Mouse (Mus musculus) embryonic facial prominence, embryonic 11.5 days (tissue): ENCODE results near the gene Papolb. TPM values are rescaled to one million over a fixed set of nuclear protein-coding genes. Genes with fewer than 3 reads are reported as not detected.

Experiments
- ATAC-seq: fragments of 200-750 bp; cut with Nextera tagmentation; replicated peaks from 2 replicates; pipeline ENCODE4 v1.8.0; 2017; ENCODE audit warnings: low read depth; ENCODE audit not compliant: insufficient number of reproducible peaks, low FRiP score, low TSS enrichment
- DNase-seq: peaks from one replicate; pipeline ENCODE4 v3.0.0-alpha.2; 2015; ENCODE audit warnings: low spot score
- H3K27ac ChIP-seq: fragments of 300-500 bp; sonication (generic); replicated peaks from 2 replicates; pipeline ENCODE4 v1.5.1; 2014; ENCODE audit warnings: mild to moderate bottlenecking, low read depth, low read length, control low read depth
- H3K27me3 ChIP-seq: fragments of 300-500 bp; sonication (generic); 2 replicates; pipeline ENCODE4 v1.6.1; 2014; ENCODE audit warnings: mild to moderate bottlenecking, low read length, moderate library complexity, mixed read lengths; ENCODE audit not compliant: control insufficient read depth, insufficient read depth
- H3K36me3 ChIP-seq: fragments of 300-500 bp; sonication (generic); replicated peaks from 2 replicates; pipeline ENCODE4 v1.6.1; 2014; ENCODE audit warnings: low read depth, mild to moderate bottlenecking, low read length, moderate library complexity, mixed read lengths; ENCODE audit not compliant: control insufficient read depth, insufficient read depth
- H3K4me1 ChIP-seq: fragments of 300-500 bp; sonication (generic); 2 replicates; pipeline ENCODE4 v1.6.1; 2014; ENCODE audit warnings: low read length, mixed read lengths; ENCODE audit not compliant: control insufficient read depth, insufficient read depth
- H3K4me2 ChIP-seq: fragments of 300-500 bp; sonication (generic); 2 replicates; pipeline ENCODE4 v1.6.1; 2014; ENCODE audit warnings: low read depth, mild to moderate bottlenecking, control low read depth, low read length, moderate library complexity
- H3K4me3 ChIP-seq: fragments of 300-500 bp; sonication (generic); 2 replicates; pipeline ENCODE4 v1.5.1; 2014; ENCODE audit warnings: low read depth, low read length, control low read depth
- H3K9ac ChIP-seq: fragments of 300-500 bp; sonication (generic); replicated peaks from 2 replicates; pipeline ENCODE4 v1.6.1; 2014; ENCODE audit warnings: mild to moderate bottlenecking, control low read depth, low read length
- H3K9me3 ChIP-seq: fragments of 300-500 bp; sonication (generic); replicated peaks from 2 replicates; pipeline ENCODE4 v1.6.1; 2016; ENCODE audit warnings: mild to moderate bottlenecking, low read length, inconsistent platforms, mixed read lengths; ENCODE audit not compliant: control insufficient read depth
- whole genome bisulfite sequencing: fragments of 180-500 bp; shearing (Covaris S2); extraction: QIAGEN DNeasy Blood & Tissue Kit; methylation state at CpG from one replicate; pipeline ENCODE4 v1.1.7; 2014; 5-methylcytosine and 5-hydroxymethylcytosine counted together
- polyA plus RNA-seq: library from polyadenylated mRNA; unstranded; fragments of >200 nt; fragmentation: Nextera tagmentation; extraction: Ambion mirVana; gene quantifications from 2 replicates; pipeline ENCODE4 v1.2.1, GENCODE M21; 2014

Papolb gene
- polyA plus RNA-seq, 1 experiment from 2014 or later = 0.21 TPM

GRCm38 (mm10) chr5:142509141-142510060 lies 20.5 kb downstream of the Papolb start:
- ATAC-seq (no peak), DNase-seq (no peak)
- Histone ChIP-seq H3K9me3 (no peaks in the 10 kb centered on the region), H3K27ac (no peak overlapping the region), H3K4me2 (peak overlapping the region; percentile 22; the same call in 1 of the 2 replicates), H3K4me1 (peaks cover 5% of the 10 kb centered on the region), H3K9ac (peak overlapping the region; percentile 51), H3K27me3 (no peaks in the 10 kb centered on the region), H3K4me3 (no peak overlapping the region), H3K36me3 (no peaks in the 10 kb centered on the region)
- WGBS = 12% methylated on average over 15 of the region's 15 CpGs

- 78% methylated on average over 3 of the region's 3 CpGs for whole genome bisulfite sequencing
- no peak overlapping the region for H3K9ac ChIP-seq
These were observed 24.0 kb downstream of the Papolb start for GRCm38 (mm10) chr5:142505695-142506423.

GRCm38 (mm10) chr5:142504175-142504574 lies 25.7 kb downstream of the Papolb start:
- Histone ChIP-seq H3K27ac (no peak overlapping the region), H3K27me3 (no peaks in the 10 kb centered on the region), H3K36me3 (no peaks in the 10 kb centered on the region), H3K4me1 (peaks cover 4% of the 10 kb centered on the region), H3K4me2 (no peak overlapping the region), H3K9me3 (no peaks in the 10 kb centered on the region), H3K9ac (no peak overlapping the region), H3K4me3 (no peak overlapping the region)
- no peak for ATAC-seq
- 82% methylated on average over 3 of the region's 3 CpGs for WGBS
- no peak for DNase-seq

More at GRCm38 (mm10) chr5:142505695-142506423, 24.0 kb downstream of the Papolb start:
- Histone ChIP-seq H3K9me3 (no peaks in the 10 kb centered on the region), H3K36me3 (no peaks in the 10 kb centered on the region), H3K27ac (no peak overlapping the region), H3K4me1 (peaks cover 5% of the 10 kb centered on the region), H3K4me3 (no peak overlapping the region), H3K4me2 (no peak overlapping the region), H3K27me3 (no peaks in the 10 kb centered on the region)
- DNase-seq (no peak), ATAC-seq (no peak)

DNA sequence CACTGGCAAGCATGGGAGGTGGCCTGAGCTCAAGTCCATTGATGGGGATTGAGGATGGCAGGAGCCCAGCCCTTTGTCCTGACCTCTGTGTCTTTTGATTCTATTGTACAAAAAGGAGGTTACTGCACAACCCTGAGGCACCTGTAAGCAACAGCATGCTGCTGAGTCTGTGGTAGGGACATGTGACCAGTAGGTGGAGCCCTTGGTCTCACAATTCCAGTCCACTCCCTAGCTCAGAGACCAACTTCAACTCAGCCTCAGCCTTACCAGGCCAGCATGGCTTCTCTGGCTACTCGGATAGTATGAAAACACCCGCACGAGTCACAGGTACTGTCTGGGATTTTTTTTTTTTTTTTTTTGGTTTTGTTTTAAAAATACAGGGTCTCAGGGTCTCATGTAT lies 27.5 kb downstream of the Papolb start:
- H3K27me3 ChIP-seq = no peaks in the 10 kb centered on the region
- peak; percentile 90 for DNase-seq
- H3K9ac ChIP-seq = no peak overlapping the region
- no peak overlapping the region for H3K27ac ChIP-seq
- H3K36me3 ChIP-seq = no peaks in the 10 kb centered on the region
- H3K4me2 ChIP-seq = no peak overlapping the region
- H3K4me3 ChIP-seq = no peak overlapping the region
- H3K4me1 ChIP-seq = 0 out of 2 replicates have a peak, but pooled peaks cover 2% of the 10 kb centered on the region
- ATAC-seq = peak; percentile 76
- 7% methylated on average over 3 of the region's 3 CpGs for WGBS
- no peaks in the 10 kb centered on the region for H3K9me3 ChIP-seq

DNA sequence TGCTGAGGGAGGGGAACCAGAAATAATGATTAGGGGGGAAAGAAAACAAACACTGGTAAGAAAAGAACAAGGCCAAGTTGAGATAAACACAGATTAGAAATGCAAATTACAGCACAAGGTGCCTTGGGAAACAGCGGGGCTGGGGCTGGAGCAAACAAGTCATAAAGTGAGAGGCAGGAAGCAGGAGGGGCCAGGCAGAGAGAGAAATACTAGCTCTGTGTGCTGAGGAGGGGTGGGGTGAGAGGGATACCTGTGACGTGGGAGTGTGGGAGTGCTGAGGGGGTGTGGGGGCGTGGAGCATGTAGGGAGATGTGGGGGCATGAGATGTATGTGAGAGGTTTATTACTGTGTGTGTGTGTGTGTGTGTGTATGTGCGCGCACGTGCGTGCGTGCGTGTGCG lies 29.0 kb downstream of the Papolb start:
- ATAC-seq = no peak; the same call in 1 of the 2 replicates
- H3K27me3 ChIP-seq = no peaks in the 10 kb centered on the region
- H3K36me3 ChIP-seq = no peaks in the 10 kb centered on the region
- no peak overlapping the region for H3K27ac ChIP-seq
- 0 out of 2 replicates have a peak, but pooled peaks cover 2% of the 10 kb centered on the region for H3K4me1 ChIP-seq
- 82% methylated on average over 10 of the region's 10 CpGs for WGBS
- no peaks in the 10 kb centered on the region for H3K9me3 ChIP-seq
- H3K4me3 ChIP-seq = no peak overlapping the region
- H3K9ac ChIP-seq = no peak overlapping the region
- H3K4me2 ChIP-seq = no peak overlapping the region
- DNase-seq = no peak

DNA sequence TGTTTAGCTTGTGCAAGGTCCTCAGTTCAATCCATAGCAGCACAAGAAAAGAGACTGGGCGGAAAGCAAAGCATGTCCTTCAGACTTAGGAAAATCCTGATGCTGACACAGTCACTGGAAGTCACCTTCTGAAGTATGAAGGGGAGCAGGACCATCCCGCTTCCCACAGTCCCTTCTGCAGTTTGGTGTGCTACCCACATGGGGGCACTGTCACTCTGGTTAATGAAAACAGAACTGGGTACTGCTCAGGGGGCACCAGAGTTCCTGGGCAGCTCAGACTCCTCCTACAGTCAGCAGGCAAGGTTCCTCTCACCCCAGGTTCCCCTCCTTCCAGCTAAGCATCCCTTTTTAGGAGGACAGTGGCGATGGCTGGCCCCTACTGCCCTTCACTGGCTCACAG lies 30.9 kb downstream of the Papolb start:
- Histone ChIP-seq H3K36me3 (no peaks in the 10 kb centered on the region), H3K4me3 (no peak overlapping the region), H3K4me2 (no peak overlapping the region), H3K9me3 (no peaks in the 10 kb centered on the region), H3K4me1 (0 out of 2 replicates have a peak, but pooled peaks cover 2% of the 10 kb centered on the region), H3K9ac (no peak overlapping the region), H3K27ac (no peak overlapping the region), H3K27me3 (no peaks in the 10 kb centered on the region)
- no peak for ATAC-seq
- peak; percentile 64 for DNase-seq
- 43% methylated on average over 3 of the region's 3 CpGs for WGBS

- 55% methylated on average over 14 of the region's 14 CpGs for WGBS
- Histone ChIP-seq H3K36me3 (no peaks in the 10 kb centered on the region), H3K9me3 (no peaks in the 10 kb centered on the region), H3K4me1 (0 out of 2 replicates have a peak, but pooled peaks cover 2% of the 10 kb centered on the region), H3K4me2 (no peak overlapping the region), H3K9ac (no peak overlapping the region), H3K27ac (no peak overlapping the region), H3K4me3 (no peak overlapping the region), H3K27me3 (no peaks in the 10 kb centered on the region)
- DNase-seq (no peak), ATAC-seq (no peak)
These were observed 34.4 kb downstream of the Papolb start for GRCm38 (mm10) chr5:142495321-142496096.
